Mouse (Mus musculus): ENCODE results near the gene Snap29.

- TF ChIP-seq POLR2A (IDR thresholded peaks at IDR 0.05; ENCODE audit: insufficient read depth, low read depth, low read length) (no peak), CTCF (IDR thresholded peaks at IDR 0.05; ENCODE audit: insufficient read depth, low read depth, low read length) (no peak)
These were observed 13.0 kb upstream of the Snap29 start for GRCm38 (mm10) chr16:17392784-17393183.
